Mouse (Mus musculus) ES-Bruce4 (cell line): ENCODE data around the gene Slu7. TPM values are rescaled to one million over a fixed set of nuclear protein-coding genes. Genes with fewer than 3 reads are reported as not detected.

Experiments used
- H3K27ac ChIP-seq: 2 replicates; pipeline ENCODE4 v1.5.1; 2012; ENCODE audit warnings: low read length, inconsistent platforms; ENCODE audit not compliant: insufficient read depth
- H3K27me3 ChIP-seq: 2 replicates; pipeline ENCODE4 v1.6.1; 2012; ENCODE audit warnings: mild to moderate bottlenecking, low read length, inconsistent platforms; ENCODE audit not compliant: control insufficient read depth, poor library complexity, insufficient read depth, severe bottlenecking
- H3K36me3 ChIP-seq: 2 replicates; pipeline ENCODE4 v1.6.1; 2012; ENCODE audit warnings: inconsistent platforms, mild to moderate bottlenecking, low read length, moderate library complexity; ENCODE audit not compliant: control insufficient read depth, poor library complexity, insufficient read depth, severe bottlenecking
- H3K4me1 ChIP-seq: one replicate; pipeline ENCODE4 v1.8.1; 2011; ENCODE audit warnings: low read length; ENCODE audit not compliant: control insufficient read depth, insufficient read depth
- H3K4me3 ChIP-seq: 2 replicates; pipeline ENCODE4 v1.5.1; 2011; ENCODE audit warnings: low read depth, mild to moderate bottlenecking, low read length
- H3K9ac ChIP-seq: 2 replicates; pipeline ENCODE4 v1.6.1; 2012; ENCODE audit warnings: low read depth, mild to moderate bottlenecking, inconsistent platforms; ENCODE audit not compliant: poor library complexity, severe bottlenecking
- H3K9me3 ChIP-seq: replicated peaks from 2 replicates; pipeline ENCODE4 v1.6.1; 2012; ENCODE audit warnings: mild to moderate bottlenecking, low read length, inconsistent platforms; ENCODE audit not compliant: control insufficient read depth, poor library complexity, insufficient read depth, severe bottlenecking
- CTCF ChIP-seq: IDR thresholded peaks from one replicate; pipeline ENCODE4 v1.8.1; 2011; ENCODE audit warnings: low read depth, low read length
- EP300 ChIP-seq: IDR thresholded peaks from 2 replicates; pipeline ENCODE4 v1.6.1; 2011; ENCODE audit warnings: low read depth, low read length; ENCODE audit not compliant: insufficient read depth
- POLR2A ChIP-seq: IDR thresholded peaks from one replicate; pipeline ENCODE4 v1.8.1; 2011; ENCODE audit warnings: low read length; ENCODE audit not compliant: insufficient read depth
- polyA plus RNA-seq: library from polyadenylated mRNA; stranded (reverse); fragments of >200 nt; gene quantifications from 2 replicates; pipeline ENCODE4 v1.2.4, GENCODE M21; 2011; ENCODE audit warnings: low read depth; ENCODE audit not compliant: missing spikeins, insufficient read depth, insufficient read length

Slu7 gene
- polyA plus RNA-seq, 1 experiment = 51.1 TPM

DNA sequence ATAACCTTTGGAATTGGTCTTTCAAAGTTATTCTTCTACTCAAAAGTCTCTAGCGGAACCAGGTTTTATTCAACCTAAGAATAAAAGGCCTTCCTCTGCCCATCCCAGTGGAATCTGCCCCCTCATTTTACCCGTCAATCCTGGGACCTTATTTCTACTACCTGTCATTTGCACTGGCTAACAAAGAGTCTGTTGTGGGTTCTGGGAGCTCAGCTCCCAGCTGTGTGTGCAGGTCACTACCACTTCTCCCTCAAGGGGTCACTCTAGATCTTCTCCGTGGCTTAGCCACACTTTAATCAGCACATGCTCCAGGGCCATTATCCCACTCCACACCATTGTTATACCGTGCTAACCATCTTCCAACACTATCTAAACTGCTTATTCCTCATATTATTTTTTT lies 34.2 kb upstream of the Slu7 start:
- Histone ChIP-seq H3K27ac (no peak overlapping the region), H3K27me3 (no peaks in the 10 kb centered on the region; the same call in 1 of the 2 replicates), H3K36me3 (no peaks in the 10 kb centered on the region), H3K9ac (no peak overlapping the region), H3K9me3 (no peaks in the 10 kb centered on the region), H3K4me3 (no peak overlapping the region), H3K4me1 (no peaks in the 10 kb centered on the region)
- TF ChIP-seq EP300 = no peak
- TF ChIP-seq CTCF = peak; percentile 15

DNA sequence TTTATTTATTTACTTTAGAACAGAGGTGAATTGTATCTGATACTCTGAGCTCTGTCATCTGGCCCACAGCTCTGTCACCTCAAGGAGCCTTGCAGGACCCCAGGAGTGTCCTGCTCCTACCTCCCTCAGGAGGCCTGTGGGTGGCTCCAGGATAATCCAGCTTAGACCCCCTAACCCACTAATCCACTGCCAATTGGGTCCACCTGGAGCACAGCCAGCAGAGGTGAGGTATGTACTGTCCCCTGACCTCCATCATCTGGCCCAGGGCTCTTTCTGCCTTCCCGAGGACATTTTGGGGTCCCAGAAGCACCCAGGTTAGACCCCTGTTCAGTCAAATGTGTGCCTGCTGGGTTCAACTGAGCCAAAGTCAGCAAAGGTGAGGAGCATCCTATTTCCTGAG lies 33.4 kb upstream of the Slu7 start:
- no peak overlapping the region for H3K4me3 ChIP-seq
- no peak overlapping the region for H3K27ac ChIP-seq
- no peaks in the 10 kb centered on the region for H3K36me3 ChIP-seq
- H3K27me3 ChIP-seq = no peaks in the 10 kb centered on the region; the same call in 1 of the 2 replicates
- no peak overlapping the region for H3K9ac ChIP-seq
- H3K4me1 ChIP-seq = no peaks in the 10 kb centered on the region
- no peaks in the 10 kb centered on the region for H3K9me3 ChIP-seq
- TF ChIP-seq EP300 (no peak), CTCF (no peak), POLR2A (no peak)

DNA sequence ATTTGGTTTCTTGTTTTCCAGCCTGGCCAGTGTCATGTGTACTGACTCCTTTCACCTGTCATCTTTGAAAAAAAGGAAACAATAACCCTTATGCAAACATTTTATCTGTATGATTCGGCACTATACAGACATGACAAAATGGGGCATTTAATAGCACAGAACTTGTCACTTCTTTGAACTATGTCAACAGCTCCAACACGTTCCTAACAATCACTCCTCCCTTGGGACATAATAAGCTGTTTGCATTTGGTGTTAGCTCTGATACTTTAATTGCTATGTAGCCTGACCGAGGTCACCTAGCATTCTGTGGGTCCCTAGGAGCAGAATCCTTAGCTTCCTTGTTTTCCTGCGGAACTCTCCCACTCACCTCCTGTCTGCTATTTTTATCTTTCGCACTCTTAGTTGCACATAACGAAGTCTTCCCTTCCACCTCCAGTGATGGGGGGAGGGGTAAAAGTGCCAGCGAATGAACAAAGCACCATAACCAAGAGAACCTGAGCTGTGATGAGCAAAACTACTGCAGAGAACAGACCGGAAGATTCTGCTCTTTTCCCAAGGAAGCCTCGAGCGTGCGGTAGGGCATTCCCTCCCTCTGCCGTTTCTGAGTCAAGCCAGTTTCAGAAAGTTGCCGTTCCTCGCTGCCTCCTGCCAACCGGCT lies 29.3 kb upstream of the Slu7 start:
- Histone ChIP-seq H3K9ac (no peak overlapping the region), H3K27me3 (no peaks in the 10 kb centered on the region; the same call in 1 of the 2 replicates), H3K36me3 (no peaks in the 10 kb centered on the region), H3K27ac (no peak overlapping the region), H3K4me1 (no peaks in the 10 kb centered on the region), H3K4me3 (no peak overlapping the region), H3K9me3 (no peaks in the 10 kb centered on the region)
- TF ChIP-seq EP300 (no peak), POLR2A (no peak), CTCF (no peak)

DNA sequence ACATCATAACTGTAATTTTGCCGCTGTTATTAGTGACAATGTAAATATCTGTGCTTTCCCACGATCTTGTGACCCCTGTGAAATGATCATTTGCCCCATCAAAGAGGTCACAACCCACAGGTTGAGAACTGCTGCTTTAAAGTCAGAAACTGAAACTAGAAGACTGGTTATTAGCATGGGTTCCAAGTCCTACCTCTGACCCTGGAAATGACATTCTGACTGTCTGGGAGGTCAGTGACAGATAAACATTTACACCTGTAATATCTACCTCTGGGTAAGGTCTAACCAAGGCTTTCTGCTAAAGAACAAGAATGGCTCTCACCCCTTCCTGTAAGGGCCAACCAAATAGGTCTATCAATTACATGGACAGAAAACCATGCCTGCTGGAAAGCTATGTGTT lies 24.7 kb upstream of the Slu7 start:
- no peaks in the 10 kb centered on the region for H3K36me3 ChIP-seq
- TF ChIP-seq CTCF = no peak
- no peak for TF ChIP-seq POLR2A
- TF ChIP-seq EP300 = no peak
- no peak overlapping the region for H3K9ac ChIP-seq
- no peak overlapping the region for H3K4me3 ChIP-seq
- no peaks in the 10 kb centered on the region for H3K4me1 ChIP-seq
- no peak overlapping the region for H3K27ac ChIP-seq
- H3K9me3 ChIP-seq = no peaks in the 10 kb centered on the region
- H3K27me3 ChIP-seq = no peaks in the 10 kb centered on the region

DNA sequence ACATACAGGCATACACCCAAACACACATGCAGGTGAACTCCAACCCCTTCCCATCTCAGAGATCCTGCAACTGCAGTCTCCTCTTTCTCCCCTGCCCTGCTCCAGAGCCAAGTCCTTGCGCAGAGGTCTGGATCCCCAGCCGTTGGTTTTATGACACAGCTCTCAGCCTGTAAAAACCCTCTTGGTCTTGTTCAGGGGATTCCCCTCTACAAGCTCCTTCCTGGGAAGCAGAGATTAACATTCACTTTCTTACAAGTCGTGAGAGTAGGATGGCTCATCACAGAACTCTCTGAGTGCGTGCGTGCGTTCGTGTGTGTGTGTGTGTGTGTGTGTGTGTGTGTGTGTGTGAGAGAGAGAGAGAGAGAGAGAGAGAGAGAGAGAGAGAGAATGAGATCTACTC lies 23.3 kb upstream of the Slu7 start:
- Histone ChIP-seq H3K4me1 (no peaks in the 10 kb centered on the region), H3K9ac (no peak overlapping the region), H3K36me3 (no peaks in the 10 kb centered on the region), H3K9me3 (no peaks in the 10 kb centered on the region), H3K4me3 (no peak overlapping the region), H3K27ac (no peak overlapping the region), H3K27me3 (no peaks in the 10 kb centered on the region)
- TF ChIP-seq EP300 (no peak), POLR2A (no peak), CTCF (no peak)

DNA sequence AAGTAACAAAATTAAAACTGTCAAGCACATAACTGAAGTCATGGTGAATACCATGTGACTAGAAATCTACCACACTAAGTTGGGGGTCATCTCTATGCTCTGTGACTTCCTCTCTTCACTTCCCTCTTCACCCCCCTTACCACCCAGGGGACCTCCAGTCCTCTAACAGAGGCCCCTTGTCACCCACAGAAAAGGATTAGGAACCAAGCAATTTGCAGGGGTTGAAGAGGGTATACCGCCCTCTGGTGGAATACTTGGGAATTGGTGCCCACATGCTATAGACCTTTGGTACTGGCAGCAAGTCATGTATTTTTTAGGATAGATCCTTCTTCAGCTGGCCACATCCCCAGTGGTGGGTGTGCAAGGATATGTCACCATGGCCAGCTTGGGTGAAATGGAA lies 22.1 kb upstream of the Slu7 start:
- Histone ChIP-seq H3K36me3 (no peaks in the 10 kb centered on the region), H3K4me1 (no peaks in the 10 kb centered on the region), H3K27me3 (no peaks in the 10 kb centered on the region), H3K27ac (no peak overlapping the region), H3K9me3 (no peaks in the 10 kb centered on the region), H3K4me3 (no peak overlapping the region), H3K9ac (no peak overlapping the region)
- no peak for TF ChIP-seq EP300
- TF ChIP-seq CTCF = peak; percentile 17
- TF ChIP-seq POLR2A = no peak
